10 mouse cellular contexts compared by ENCODE assay signal in genomic region chr1:152520798-152521575, GRCm38 (mm10).
DNase-seq lines count a peak whose midpoint lies in the region; ATAC-seq and TF ChIP-seq lines count a peak whose summit lies in the region.
"Had no signal": no experiment of that assay in that cellular context is flagged by ENCODE, and none has a peak within 500 bp of the region (broad histone marks: within the 10 kb centered on the region; RNA-seq: fewer than 3 reads in every experiment).

No protein-coding gene starts in this region.

- ATAC-seq in midbrain, embryonic 13.5 days: 0 out of 2 replicates have a peak, but pooled peaks have one; percentile 40

- peaks cover 9% of the 10 kb centered on the region for H3K4me1 ChIP-seq in cortical plate, adult 2 months (ENCODE audit: control insufficient read depth, insufficient read depth, low read length)
- H3K4me1 ChIP-seq in midbrain, embryonic 13.5 days (replicated peaks): peaks cover 5% of the 10 kb centered on the region; the same call in 1 of the 2 replicates
- H3K4me1 ChIP-seq: embryonic facial prominence, embryonic 15.5 days had no signal

- WGBS in midbrain, embryonic 13.5 days: 72% methylated on average over 16 of the region's 16 CpGs

- intact Hi-C loops in heart, postnatal 36 days (cut with DNase I): loop anchor here (5.0 kb wide), 2 partner anchors 246 to 381 kb away; partner anchors contain the start of genes Arpc5, Rgl1 and Smg7
- intact Hi-C loops in left cerebral cortex, adult 2 months (cut with DNase I): loop anchor here (5.0 kb wide), 1 partner anchor 381 kb away; the partner anchor contains the start of gene Smg7

- H3K27ac ChIP-seq in cortical plate, adult 2 months (ENCODE audit: insufficient read depth, low read length): no peak overlapping the region
- H3K27ac ChIP-seq in left cerebral cortex, adult 2 months: no peak overlapping the region
- no peak overlapping the region for H3K27ac ChIP-seq in midbrain, embryonic 13.5 days
- H3K27ac ChIP-seq: embryonic facial prominence, embryonic 15.5 days; macrophage had no signal

- TF ChIP-seq CTCF in cortical plate, adult 2 months (IDR thresholded peaks at IDR 0.05; ENCODE audit: extremely low read depth, insufficient read depth, low read length): peak; percentile 56
- TF ChIP-seq CTCF in left cerebral cortex, adult 2 months (IDR thresholded peaks at IDR 0.05): peak; percentile 73

- TF ChIP-seq POLR2A in cortical plate, adult 2 months (IDR thresholded peaks at IDR 0.05; ENCODE audit: extremely low read depth, insufficient read depth, low read length): no peak

- no peak overlapping the region for H3K4me3 ChIP-seq in cortical plate, adult 2 months (ENCODE audit: insufficient read depth, low read length)
- H3K4me3 ChIP-seq in left cerebral cortex, adult 2 months: no peak overlapping the region
- no peak overlapping the region for H3K4me3 ChIP-seq in midbrain, embryonic 13.5 days (replicated peaks)
- H3K4me3 ChIP-seq: embryonic facial prominence, embryonic 15.5 days had no signal

- H3K27me3 ChIP-seq in midbrain, embryonic 13.5 days: no peaks in the 10 kb centered on the region
- H3K27me3 ChIP-seq: embryonic facial prominence, embryonic 15.5 days had no signal

- H3K9me3 ChIP-seq in midbrain, embryonic 13.5 days: no peaks in the 10 kb centered on the region
- H3K9me3 ChIP-seq: embryonic facial prominence, embryonic 15.5 days had no signal

- DNase-seq in layer of hippocampus, adult 11-12 months (ENCODE audit: low spot score): peak; percentile 74
- no peak for DNase-seq in layer of hippocampus, adult 9-10 months (ENCODE audit: low spot score)
- DNase-seq in MN1 (ENCODE audit: low spot score): peak; percentile 70
- peak; percentile 62 to 68 for DNase-seq in heart, postnatal 36 days
- peak; percentile 50 to 57 for DNase-seq in left cerebral cortex, adult 2 months (ENCODE audit: extremely low spot score in 1 of 2, low spot score in 2 of 2)
- peak; percentile 37 to 68 for DNase-seq in thymus, postnatal 10 days (ENCODE audit: low spot score in 2 of 2)

- no peak overlapping the region for H3K9ac ChIP-seq in midbrain, embryonic 13.5 days (replicated peaks)
- H3K9ac ChIP-seq: embryonic facial prominence, embryonic 15.5 days had no signal

- peaks cover 5% of the 10 kb centered on the region; the same call in 1 of the 2 replicates for H3K36me3 ChIP-seq in midbrain, embryonic 13.5 days

- H3K4me2 ChIP-seq in midbrain, embryonic 13.5 days (replicated peaks): no peak overlapping the region
- H3K4me2 ChIP-seq: embryonic facial prominence, embryonic 15.5 days had no signal
